Mouse (Mus musculus): ENCODE measurements around the gene Dll4. TPM values are rescaled to one million over a fixed set of nuclear protein-coding genes. Genes with fewer than 3 reads are reported as not detected.

Dll4 gene
- polyA plus RNA-seq, 1 experiment from 2014 or later, result 2.8 TPM

DNA sequence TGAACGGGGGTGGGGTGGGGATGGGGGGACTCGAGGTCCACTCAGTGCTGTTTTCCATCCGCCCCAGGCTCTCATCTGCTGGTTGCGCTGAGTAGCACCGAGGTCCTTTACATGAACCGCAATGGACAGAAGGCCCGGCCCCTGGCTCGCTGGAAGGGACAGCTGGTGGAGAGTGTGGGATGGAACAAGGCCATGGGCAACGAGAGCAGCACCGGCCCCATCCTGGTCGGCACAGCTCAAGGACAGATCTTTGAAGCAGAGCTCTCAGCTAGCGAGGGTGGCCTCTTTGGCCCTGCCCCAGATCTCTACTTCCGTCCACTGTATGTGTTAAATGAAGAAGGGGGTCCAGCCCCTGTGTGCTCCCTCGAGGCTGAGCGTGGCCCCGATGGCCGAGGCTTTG is 32.7 kb upstream of the Dll4 start:
- H3K9ac ChIP-seq (ENCODE audit: low read length), result no peak overlapping the region

DNA sequence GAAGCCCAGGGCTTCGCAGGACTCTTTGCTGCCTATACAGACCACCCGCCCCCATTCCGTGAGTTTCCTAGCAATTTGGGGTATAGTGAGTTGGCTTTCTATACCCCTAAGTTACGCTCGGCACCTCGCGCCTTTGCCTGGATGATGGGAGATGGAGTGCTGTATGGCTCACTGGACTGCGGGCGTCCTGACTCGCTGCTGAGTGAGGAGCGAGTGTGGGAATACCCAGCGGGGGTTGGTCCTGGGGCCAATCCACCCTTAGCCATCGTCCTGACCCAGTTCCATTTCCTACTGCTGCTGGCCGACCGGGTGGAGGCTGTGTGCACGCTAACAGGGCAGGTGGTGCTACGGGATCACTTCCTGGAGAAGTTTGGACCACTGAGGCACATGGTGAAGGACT is 32.3 kb upstream of the Dll4 start:
- 96% methylated on average over 17 of the region's 17 CpGs for WGBS
- DNase-seq (ENCODE audit: low spot score) (no peak), ATAC-seq (replicated peaks; ENCODE audit: low FRiP score) (no peak)
- Histone ChIP-seq H3K9ac (ENCODE audit: low read length) (no peak overlapping the region), H3K4me3 (ENCODE audit: low read depth, low read length) (no peak overlapping the region), H3K4me2 (ENCODE audit: low read depth, low read length, severe bottlenecking) (no peak overlapping the region), H3K27me3 (ENCODE audit: control insufficient read depth, insufficient read depth, low read length) (no peaks in the 10 kb centered on the region), H3K4me1 (replicated peaks; ENCODE audit: control insufficient read depth, insufficient read depth, low read length) (peaks cover 5% of the 10 kb centered on the region; the same call in 1 of the 2 replicates), H3K27ac (ENCODE audit: low read depth, low read length) (no peak overlapping the region), H3K9me3 (ENCODE audit: control insufficient read depth, low read length) (no peaks in the 10 kb centered on the region), H3K36me3 (ENCODE audit: control insufficient read depth, insufficient read depth, low read length) (peaks cover 13% of the 10 kb centered on the region; the same call in 1 of the 2 replicates)

More for the DNA sequence above, 32.7 kb upstream of the Dll4 start:
- H3K27me3 ChIP-seq (ENCODE audit: control insufficient read depth, insufficient read depth, low read length), result no peaks in the 10 kb centered on the region
- DNase-seq (ENCODE audit: low spot score) (no peak), ATAC-seq (replicated peaks; ENCODE audit: low FRiP score) (no peak)
- H3K27ac ChIP-seq (ENCODE audit: low read depth, low read length), result no peak overlapping the region
- H3K4me3 ChIP-seq (ENCODE audit: low read depth, low read length), result no peak overlapping the region
- H3K4me2 ChIP-seq (ENCODE audit: low read depth, low read length, severe bottlenecking), result no peak overlapping the region
- WGBS, result 96% methylated on average over 17 of the region's 17 CpGs
- peaks cover 13% of the 10 kb centered on the region; the same call in 1 of the 2 replicates for H3K36me3 ChIP-seq (ENCODE audit: control insufficient read depth, insufficient read depth, low read length)
- H3K9me3 ChIP-seq (ENCODE audit: control insufficient read depth, low read length), result no peaks in the 10 kb centered on the region
- peaks cover 8% of the 10 kb centered on the region; the same call in 1 of the 2 replicates for H3K4me1 ChIP-seq (replicated peaks; ENCODE audit: control insufficient read depth, insufficient read depth, low read length)

DNA sequence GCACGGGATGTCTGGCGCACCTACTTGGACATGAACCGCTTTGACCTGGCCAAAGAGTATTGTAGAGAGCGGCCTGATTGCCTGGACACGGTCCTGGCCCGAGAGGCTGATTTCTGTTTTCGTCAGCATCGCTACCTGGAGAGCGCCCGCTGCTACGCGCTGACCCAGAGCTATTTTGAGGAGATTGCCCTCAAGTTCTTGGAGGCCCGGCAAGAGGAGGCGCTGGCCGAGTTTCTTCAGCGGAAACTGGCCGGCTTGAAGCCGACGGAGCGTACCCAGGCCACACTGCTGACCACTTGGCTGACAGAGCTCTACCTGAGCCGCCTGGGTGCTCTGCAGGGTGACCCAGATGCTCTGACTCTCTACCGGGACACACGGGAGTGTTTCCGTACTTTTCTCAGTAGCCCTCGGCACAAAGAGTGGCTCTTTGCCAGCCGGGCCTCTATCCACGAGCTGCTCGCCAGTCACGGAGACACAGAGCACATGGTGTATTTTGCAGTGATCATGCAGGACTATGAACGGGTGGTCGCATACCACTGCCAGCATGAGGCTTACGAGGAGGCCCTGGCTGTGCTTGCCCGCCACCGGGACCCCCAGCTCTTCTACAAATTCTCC is 31.7 kb upstream of the Dll4 start:
- WGBS, result 95% methylated on average over 34 of the region's 34 CpGs
- ATAC-seq (replicated peaks; ENCODE audit: low FRiP score) (no peak), DNase-seq (ENCODE audit: low spot score) (no peak)
- H3K27ac ChIP-seq (ENCODE audit: low read depth, low read length), result no peak overlapping the region
- H3K4me3 ChIP-seq (ENCODE audit: low read depth, low read length), result no peak overlapping the region
- H3K4me1 ChIP-seq (replicated peaks; ENCODE audit: control insufficient read depth, insufficient read depth, low read length), result peaks cover 5% of the 10 kb centered on the region; the same call in 1 of the 2 replicates
- H3K27me3 ChIP-seq (ENCODE audit: control insufficient read depth, insufficient read depth, low read length), result no peaks in the 10 kb centered on the region
- peaks cover 13% of the 10 kb centered on the region; the same call in 1 of the 2 replicates for H3K36me3 ChIP-seq (ENCODE audit: control insufficient read depth, insufficient read depth, low read length)
- no peak overlapping the region for H3K9ac ChIP-seq (ENCODE audit: low read length)
- H3K4me2 ChIP-seq (ENCODE audit: low read depth, low read length, severe bottlenecking), result no peak overlapping the region
- H3K9me3 ChIP-seq (ENCODE audit: control insufficient read depth, low read length), result no peaks in the 10 kb centered on the region

DNA sequence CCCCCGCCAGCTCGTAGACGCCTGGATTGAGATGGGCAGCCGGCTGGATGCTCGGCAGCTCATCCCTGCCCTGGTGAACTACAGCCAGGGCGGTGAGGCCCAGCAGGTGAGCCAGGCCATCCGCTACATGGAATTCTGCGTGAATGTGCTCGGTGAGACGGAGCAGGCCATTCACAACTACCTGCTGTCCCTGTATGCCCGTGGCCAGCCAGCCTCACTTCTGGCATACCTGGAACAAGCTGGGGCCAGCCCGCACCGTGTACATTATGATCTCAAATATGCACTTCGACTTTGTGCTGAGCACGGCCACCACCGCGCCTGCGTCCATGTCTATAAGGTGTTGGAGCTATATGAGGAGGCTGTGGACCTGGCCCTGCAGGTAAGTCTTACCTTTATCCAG is 31.2 kb upstream of the Dll4 start:
- H3K4me3 ChIP-seq (ENCODE audit: low read depth, low read length), result no peak overlapping the region
- no peaks in the 10 kb centered on the region for H3K27me3 ChIP-seq (ENCODE audit: control insufficient read depth, insufficient read depth, low read length)
- peaks cover 13% of the 10 kb centered on the region; the same call in 1 of the 2 replicates for H3K36me3 ChIP-seq (ENCODE audit: control insufficient read depth, insufficient read depth, low read length)
- H3K4me2 ChIP-seq (ENCODE audit: low read depth, low read length, severe bottlenecking), result no peak overlapping the region
- DNase-seq (ENCODE audit: low spot score) (no peak), ATAC-seq (replicated peaks; ENCODE audit: low FRiP score) (no peak)
- H3K27ac ChIP-seq (ENCODE audit: low read depth, low read length), result no peak overlapping the region
- H3K4me1 ChIP-seq (replicated peaks; ENCODE audit: control insufficient read depth, insufficient read depth, low read length), result peaks cover 2% of the 10 kb centered on the region; the same call in 1 of the 2 replicates
- no peaks in the 10 kb centered on the region for H3K9me3 ChIP-seq (ENCODE audit: control insufficient read depth, low read length)
- no peak overlapping the region for H3K9ac ChIP-seq (ENCODE audit: low read length)
- WGBS, result 94% methylated on average over 18 of the region's 18 CpGs

DNA sequence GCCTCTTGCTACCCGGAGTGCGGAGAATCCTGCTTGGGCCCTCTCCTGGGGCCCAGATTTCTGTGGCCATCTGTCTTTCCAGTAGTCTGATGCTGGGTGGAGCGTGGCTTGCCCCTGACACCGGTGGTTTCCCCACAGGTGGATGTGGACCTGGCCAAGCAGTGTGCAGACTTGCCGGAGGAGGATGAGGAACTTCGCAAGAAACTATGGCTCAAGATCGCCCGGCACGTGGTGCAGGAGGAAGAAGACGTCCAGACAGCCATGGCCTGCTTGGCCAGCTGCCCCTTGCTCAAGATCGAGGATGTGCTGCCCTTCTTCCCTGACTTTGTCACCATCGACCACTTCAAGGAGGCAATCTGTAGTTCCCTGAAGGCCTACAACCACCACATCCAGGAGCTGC is 28.8 kb upstream of the Dll4 start:
- no peak overlapping the region for H3K4me3 ChIP-seq (ENCODE audit: low read depth, low read length)
- WGBS, result 92% methylated on average over 12 of the region's 12 CpGs
- DNase-seq (ENCODE audit: low spot score), result no peak
- H3K27ac ChIP-seq (ENCODE audit: low read depth, low read length), result no peak overlapping the region
- peaks cover 11% of the 10 kb centered on the region; the same call in 1 of the 2 replicates for H3K4me1 ChIP-seq (replicated peaks; ENCODE audit: control insufficient read depth, insufficient read depth, low read length)
- no peaks in the 10 kb centered on the region for H3K27me3 ChIP-seq (ENCODE audit: control insufficient read depth, insufficient read depth, low read length)
- H3K9ac ChIP-seq (ENCODE audit: low read length), result no peak overlapping the region
- ATAC-seq (replicated peaks; ENCODE audit: low FRiP score), result no peak
- H3K4me2 ChIP-seq (ENCODE audit: low read depth, low read length, severe bottlenecking), result no peak overlapping the region
- peaks cover 13% of the 10 kb centered on the region; the same call in 1 of the 2 replicates for H3K36me3 ChIP-seq (ENCODE audit: control insufficient read depth, insufficient read depth, low read length)
- H3K9me3 ChIP-seq (ENCODE audit: control insufficient read depth, low read length), result no peaks in the 10 kb centered on the region

DNA sequence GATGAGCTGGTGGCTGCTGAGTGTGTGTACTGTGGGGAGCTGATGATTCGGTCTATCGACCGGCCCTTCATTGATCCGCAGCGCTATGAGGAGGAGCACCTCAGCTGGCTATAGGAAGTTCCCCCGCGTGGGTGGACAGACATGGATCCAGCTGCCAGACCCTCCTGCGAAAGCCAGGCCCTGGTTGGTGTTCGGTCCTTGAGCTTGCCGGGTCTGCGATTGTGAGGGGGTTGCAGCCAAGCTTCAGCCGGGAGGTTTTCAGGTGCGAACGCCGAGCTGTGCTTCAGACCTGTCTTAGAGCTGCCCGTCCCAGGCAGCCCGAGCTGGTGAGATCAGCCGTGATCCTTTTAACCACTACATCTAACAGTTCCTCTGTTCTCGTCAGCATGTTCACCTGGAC is 28.1 kb upstream of the Dll4 start:
- no peak overlapping the region for H3K4me2 ChIP-seq (ENCODE audit: low read depth, low read length, severe bottlenecking)
- peaks cover 11% of the 10 kb centered on the region; the same call in 1 of the 2 replicates for H3K4me1 ChIP-seq (replicated peaks; ENCODE audit: control insufficient read depth, insufficient read depth, low read length)
- 95% methylated on average over 19 of the region's 19 CpGs for WGBS
- DNase-seq (ENCODE audit: low spot score), result no peak
- H3K27ac ChIP-seq (ENCODE audit: low read depth, low read length), result no peak overlapping the region
- H3K9me3 ChIP-seq (ENCODE audit: control insufficient read depth, low read length), result no peaks in the 10 kb centered on the region
- peaks cover 13% of the 10 kb centered on the region; the same call in 1 of the 2 replicates for H3K36me3 ChIP-seq (ENCODE audit: control insufficient read depth, insufficient read depth, low read length)
- no peak overlapping the region for H3K4me3 ChIP-seq (ENCODE audit: low read depth, low read length)
- no peak overlapping the region for H3K9ac ChIP-seq (ENCODE audit: low read length)
- ATAC-seq (replicated peaks; ENCODE audit: low FRiP score), result no peak
- no peaks in the 10 kb centered on the region for H3K27me3 ChIP-seq (ENCODE audit: control insufficient read depth, insufficient read depth, low read length)

DNA sequence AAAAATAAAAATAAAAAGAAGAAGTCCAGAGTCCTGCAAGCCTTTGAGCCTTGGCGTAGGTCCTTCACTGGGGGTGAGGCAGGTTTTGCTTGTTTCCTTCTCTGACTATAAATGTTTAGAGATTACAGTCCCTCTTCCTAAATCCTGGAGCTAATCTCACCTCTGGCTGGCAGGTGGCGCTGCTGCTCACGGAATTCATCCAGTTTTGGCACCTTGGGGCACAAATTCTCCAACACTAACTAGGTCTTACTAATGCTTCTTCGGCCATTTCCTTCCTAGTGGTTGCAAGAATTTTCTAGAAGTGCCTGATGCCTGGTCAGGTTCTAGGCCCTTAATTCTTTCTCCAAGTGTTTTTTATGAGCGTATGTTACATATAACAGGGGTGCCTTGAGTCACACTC is 27.3 kb upstream of the Dll4 start:
- Histone ChIP-seq H3K4me3 (ENCODE audit: low read depth, low read length) (no peak overlapping the region), H3K9ac (ENCODE audit: low read length) (no peak overlapping the region), H3K9me3 (ENCODE audit: control insufficient read depth, low read length) (no peaks in the 10 kb centered on the region), H3K36me3 (ENCODE audit: control insufficient read depth, insufficient read depth, low read length) (peaks cover 13% of the 10 kb centered on the region; the same call in 1 of the 2 replicates), H3K4me1 (replicated peaks; ENCODE audit: control insufficient read depth, insufficient read depth, low read length) (peaks cover 11% of the 10 kb centered on the region; the same call in 1 of the 2 replicates), H3K27me3 (ENCODE audit: control insufficient read depth, insufficient read depth, low read length) (no peaks in the 10 kb centered on the region), H3K4me2 (ENCODE audit: low read depth, low read length, severe bottlenecking) (no peak overlapping the region), H3K27ac (ENCODE audit: low read depth, low read length) (no peak overlapping the region)
- WGBS, result 53% methylated on average over 5 of the region's 5 CpGs
- peak; percentile 74 for DNase-seq (ENCODE audit: low spot score)
- no peak for ATAC-seq (replicated peaks; ENCODE audit: low FRiP score)

DNA sequence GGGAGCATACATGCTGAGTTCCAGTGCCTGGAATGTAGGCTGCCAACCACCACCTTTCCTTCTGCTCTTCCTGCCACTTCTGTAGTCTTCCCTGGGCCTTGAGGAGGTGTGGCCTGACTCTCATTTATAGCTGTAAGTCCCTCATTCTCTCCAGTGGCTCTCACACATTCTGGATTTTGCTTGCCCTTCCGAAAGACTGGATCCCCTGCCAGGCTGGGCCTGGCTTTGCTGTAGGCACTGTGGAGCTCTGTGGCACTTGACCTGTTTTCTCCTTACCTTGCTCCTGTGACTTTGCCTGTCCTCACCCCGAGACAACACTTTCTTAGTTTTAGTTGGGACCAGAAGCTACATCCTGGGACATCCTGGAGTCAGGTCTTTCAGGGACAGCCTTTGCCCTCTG is 26.7 kb upstream of the Dll4 start:
- Histone ChIP-seq H3K27me3 (ENCODE audit: control insufficient read depth, insufficient read depth, low read length) (no peaks in the 10 kb centered on the region), H3K4me1 (replicated peaks; ENCODE audit: control insufficient read depth, insufficient read depth, low read length) (peaks cover 11% of the 10 kb centered on the region; the same call in 1 of the 2 replicates), H3K9me3 (ENCODE audit: control insufficient read depth, low read length) (no peaks in the 10 kb centered on the region), H3K9ac (ENCODE audit: low read length) (no peak overlapping the region), H3K27ac (ENCODE audit: low read depth, low read length) (no peak overlapping the region), H3K4me3 (ENCODE audit: low read depth, low read length) (no peak overlapping the region), H3K4me2 (ENCODE audit: low read depth, low read length, severe bottlenecking) (no peak overlapping the region), H3K36me3 (ENCODE audit: control insufficient read depth, insufficient read depth, low read length) (peaks cover 10% of the 10 kb centered on the region; the same call in 1 of the 2 replicates)
- 87% methylated on average over 2 of the region's 2 CpGs for WGBS
- DNase-seq (ENCODE audit: low spot score), result no peak
- ATAC-seq (replicated peaks; ENCODE audit: low FRiP score), result no peak

Measured in forebrain, embryonic 11.5 days (tissue).